Mouse (Mus musculus): ENCODE measurements at regions not wholly inside any gene's neighbourhood (a gene's known extent, or its start where the extent isn't known, plus 50 kb on each side); places are given as distances from the start of the nearest gene placed in this dataset.

DNA sequence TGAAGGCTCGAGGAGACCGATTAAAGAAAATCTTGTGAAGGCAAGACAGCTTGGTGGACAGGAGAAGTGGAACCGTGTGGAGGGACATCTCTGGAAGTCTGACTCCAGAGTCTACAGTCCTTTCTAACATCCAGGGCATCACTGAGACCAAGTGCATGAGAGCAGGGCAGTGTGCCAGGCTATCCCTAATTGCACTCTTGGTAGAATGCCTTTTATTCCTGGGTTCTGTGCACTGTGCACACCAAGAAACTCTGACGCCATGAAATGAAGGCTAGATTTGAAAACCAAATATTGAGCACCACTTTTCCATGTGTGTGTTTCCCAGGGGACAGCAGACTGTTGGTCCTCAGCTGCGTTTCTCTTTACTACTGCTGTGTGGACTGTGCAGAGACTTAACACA is 143.1 kb upstream of the Runx1 start:
- no peak for DNase-seq (ENCODE audit: low spot score in 2 of 2)

DNA sequence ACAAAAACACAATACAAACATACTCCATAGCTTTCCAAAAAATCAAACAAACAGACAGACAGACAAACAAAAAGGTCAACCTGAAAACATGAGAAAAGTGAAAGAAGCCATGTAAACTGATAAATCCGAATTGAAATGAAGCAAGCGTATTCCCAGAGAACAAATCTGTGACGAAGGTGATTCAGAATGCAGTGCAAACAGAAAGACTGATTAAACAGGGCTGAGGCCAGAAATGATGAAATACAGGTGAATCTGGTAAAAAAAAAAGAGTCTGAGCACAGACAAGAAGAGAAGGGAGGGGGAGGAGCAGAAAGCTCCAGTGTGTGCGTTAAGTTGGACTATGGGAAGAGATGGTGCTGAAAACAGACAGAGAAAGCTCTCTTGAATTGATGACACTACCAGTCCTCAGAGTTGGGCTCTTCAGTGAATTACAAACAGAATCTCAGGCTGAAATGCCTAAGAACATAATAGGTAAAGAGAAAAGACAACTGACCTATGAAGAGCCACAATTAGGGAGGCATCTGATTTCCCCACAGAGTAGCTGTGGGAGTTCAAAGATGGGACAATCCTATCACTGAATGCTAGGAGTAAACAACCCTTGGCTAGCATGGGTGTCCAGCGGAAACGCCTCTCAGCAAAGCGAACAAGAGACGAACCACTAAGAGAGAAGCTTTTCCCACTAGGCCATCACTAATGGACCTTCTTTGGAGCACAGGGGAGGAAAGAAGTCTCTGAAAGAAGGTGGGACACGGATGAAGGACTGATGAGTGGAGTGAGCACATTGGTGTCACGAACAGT is 140.3 kb upstream of the Runx1 start:
- DNase-seq (ENCODE audit: low spot score in 2 of 2): no peak

- no peak for DNase-seq (ENCODE audit: low spot score in 2 of 2)
These were observed 139.7 kb upstream of the Runx1 start for GRCm38 (mm10) chr16:92965651-92966050.

- DNase-seq (ENCODE audit: low spot score in 2 of 2): no peak
These were observed 137.6 kb upstream of the Runx1 start for GRCm38 (mm10) chr16:92963582-92963981.

GRCm38 (mm10) chr16:92961361-92961760 is 135.4 kb upstream of the Runx1 start:
- no peak for DNase-seq (ENCODE audit: low spot score in 2 of 2)

DNA sequence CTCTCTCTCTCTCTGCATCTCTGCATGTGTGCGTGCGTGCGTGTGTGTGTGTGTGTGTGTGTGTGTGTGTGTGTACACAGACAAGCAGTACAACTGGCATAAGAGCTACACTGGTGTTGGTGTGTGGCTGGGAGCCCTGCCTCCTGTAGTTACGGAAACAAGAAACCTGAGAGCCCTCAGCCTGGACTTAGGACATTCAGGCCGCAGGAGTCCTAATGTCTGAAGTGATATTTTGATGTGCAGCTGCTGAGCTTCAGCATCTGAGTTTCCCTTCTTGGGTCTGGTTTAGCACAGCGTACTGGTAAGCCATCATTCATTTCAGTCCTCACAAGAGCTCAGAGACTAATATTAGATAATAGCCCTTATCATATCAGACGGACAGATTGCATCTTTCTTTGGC is 134.8 kb upstream of the Runx1 start:
- DNase-seq (ENCODE audit: low spot score in 2 of 2): no peak

DNA sequence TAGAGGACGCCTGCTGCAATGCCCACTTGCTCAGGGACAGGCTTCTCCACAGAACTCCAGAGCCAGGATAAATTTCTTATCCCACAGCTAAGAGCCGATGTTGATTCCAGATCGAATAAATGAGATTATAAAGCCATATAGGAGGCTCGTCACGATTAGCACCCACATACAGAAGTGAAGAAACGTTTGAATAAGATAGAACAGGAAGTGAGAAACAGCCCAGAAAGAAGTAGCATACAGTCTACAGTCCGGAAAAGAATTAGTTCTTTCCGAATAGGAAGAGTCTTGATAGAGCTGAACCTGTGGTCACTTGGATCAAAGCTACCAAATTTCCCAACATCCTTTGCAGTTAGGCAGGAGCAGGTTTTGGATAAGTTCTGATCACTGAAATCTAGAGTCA is 133.0 kb upstream of the Runx1 start:
- DNase-seq (ENCODE audit: low spot score in 2 of 2): no peak

- no peak for DNase-seq (ENCODE audit: low spot score in 2 of 2)
These were observed 132.2 kb upstream of the Runx1 start for GRCm38 (mm10) chr16:92958146-92958545.

- no peak for DNase-seq (ENCODE audit: low spot score in 2 of 2)
These were observed 129.6 kb upstream of the Runx1 start for GRCm38 (mm10) chr16:92955508-92955907.

DNA sequence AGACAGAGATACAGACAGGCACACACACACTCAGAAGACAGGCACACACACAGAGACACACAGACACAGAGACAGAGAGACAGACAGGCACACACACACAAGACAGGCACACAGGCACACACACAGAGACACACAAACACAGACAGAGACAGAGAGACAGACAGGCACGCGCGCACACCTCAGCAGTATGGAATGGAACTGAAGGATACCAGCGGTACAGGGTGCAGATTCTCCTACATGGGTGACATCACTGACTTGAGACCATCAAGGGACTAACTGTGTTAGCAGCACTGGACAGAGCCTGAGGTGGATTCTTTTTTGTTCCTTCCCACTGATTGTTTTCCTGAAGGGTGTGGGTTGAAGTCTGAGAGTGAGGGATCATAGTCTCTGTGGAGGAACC is 129.1 kb upstream of the Runx1 start:
- DNase-seq (ENCODE audit: low spot score in 2 of 2): no peak

- no peak for DNase-seq (ENCODE audit: low spot score in 2 of 2)
These were observed 128.1 kb upstream of the Runx1 start for GRCm38 (mm10) chr16:92953936-92954654.

DNA sequence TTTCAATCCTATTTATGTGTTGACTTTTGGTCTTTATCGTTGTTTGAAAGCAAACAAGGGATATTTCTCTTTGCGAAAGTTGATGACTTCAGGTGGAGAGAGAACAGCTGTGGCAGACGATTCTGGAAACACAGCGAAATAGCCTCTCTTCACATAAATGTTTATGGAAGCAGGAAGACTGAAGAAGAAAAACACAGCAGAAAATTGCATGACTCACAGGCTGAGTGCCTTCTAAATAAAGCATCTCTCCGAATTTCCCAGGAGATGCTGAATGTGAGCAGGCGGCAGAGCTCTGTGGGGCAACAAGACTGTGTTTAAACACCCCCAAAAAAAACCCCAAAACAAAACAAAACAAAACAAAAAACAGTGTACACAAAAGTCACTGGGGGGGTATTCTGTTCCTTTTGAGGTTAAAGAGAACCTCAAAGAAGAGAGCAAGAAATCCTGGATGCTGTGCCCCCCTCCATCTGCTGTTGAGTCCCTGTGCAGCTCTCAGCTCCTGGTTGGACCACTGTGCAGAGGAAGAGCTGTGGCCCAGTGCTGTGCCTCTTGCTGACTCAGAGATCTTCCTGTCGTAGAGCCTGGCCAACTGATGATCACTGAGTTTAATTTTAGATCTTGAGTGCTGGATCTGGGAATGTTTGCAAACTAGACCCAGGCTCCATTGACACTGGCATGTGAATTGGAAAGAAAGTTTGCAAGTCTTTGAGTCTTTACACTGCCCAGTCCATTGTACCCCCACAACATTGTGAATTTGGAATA is 126.6 kb upstream of the Runx1 start:
- DNase-seq (ENCODE audit: low spot score in 2 of 2): no peak

DNA sequence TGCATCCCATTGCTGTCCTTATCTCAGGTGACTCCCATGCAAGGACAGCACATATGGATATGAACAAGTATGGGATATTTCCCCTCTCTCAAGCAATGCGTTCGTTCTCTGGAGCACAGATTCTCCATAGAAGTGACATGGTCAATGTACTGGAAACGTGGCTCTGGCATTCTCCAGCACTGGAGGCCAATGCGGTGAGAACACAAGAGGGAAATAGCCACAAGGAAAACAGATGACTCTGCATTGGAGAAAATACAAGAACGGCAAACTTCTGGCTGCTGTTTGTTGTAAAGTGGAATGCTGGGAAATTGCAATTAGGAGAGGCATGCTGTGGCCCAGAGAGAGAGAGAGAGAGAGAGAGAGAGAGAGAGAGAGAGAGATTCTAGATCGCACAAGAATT is 125.6 kb upstream of the Runx1 start:
- no peak for DNase-seq (ENCODE audit: low spot score in 2 of 2)

DNA sequence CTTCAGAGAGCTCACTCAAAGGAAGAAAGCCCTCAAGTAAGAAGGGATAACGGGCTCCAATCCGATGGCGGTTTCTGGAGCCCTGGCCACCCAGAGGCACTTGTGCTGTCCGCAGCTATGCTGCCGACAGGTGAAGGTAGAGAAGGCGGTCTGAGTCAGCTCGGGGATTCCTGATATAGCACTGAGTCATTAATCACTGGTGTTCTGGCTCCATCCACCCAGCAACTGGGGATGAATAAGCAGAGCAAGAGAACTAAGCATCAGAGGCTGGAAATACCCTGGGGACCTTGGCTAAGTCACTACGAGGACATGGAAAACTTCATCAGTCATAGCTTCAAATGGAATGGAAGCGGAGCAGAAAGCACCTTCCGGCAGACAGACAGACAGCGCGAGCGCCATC is 122.5 kb upstream of the Runx1 start:
- no peak for DNase-seq (ENCODE audit: low spot score in 2 of 2)

DNA sequence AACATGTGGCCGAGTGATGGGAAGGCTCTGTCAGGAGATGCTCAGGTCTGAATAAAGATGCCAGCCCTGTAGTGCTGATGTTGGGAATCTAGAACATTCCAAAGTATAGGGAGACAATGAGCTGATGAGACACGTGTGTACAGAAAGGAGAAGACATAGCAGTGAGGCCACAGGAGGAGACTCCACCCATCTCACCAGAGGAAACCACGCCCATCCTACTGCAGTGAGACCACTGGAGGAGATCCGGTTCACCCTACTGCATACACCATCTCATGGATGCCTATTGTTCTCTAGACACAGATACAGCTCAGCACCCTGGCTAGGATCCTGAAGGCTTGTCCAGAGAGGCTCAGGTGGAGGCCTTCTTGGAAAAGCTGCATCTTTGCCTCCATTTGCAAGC is 120.6 kb upstream of the Runx1 start:
- no peak for DNase-seq (ENCODE audit: low spot score in 2 of 2)

GRCm38 (mm10) chr16:92943901-92944300 is 118.0 kb upstream of the Runx1 start:
- DNase-seq (ENCODE audit: low spot score in 2 of 2): no peak

GRCm38 (mm10) chr16:92939618-92940017 is 113.7 kb upstream of the Runx1 start:
- DNase-seq (ENCODE audit: low spot score in 2 of 2): no peak

DNA sequence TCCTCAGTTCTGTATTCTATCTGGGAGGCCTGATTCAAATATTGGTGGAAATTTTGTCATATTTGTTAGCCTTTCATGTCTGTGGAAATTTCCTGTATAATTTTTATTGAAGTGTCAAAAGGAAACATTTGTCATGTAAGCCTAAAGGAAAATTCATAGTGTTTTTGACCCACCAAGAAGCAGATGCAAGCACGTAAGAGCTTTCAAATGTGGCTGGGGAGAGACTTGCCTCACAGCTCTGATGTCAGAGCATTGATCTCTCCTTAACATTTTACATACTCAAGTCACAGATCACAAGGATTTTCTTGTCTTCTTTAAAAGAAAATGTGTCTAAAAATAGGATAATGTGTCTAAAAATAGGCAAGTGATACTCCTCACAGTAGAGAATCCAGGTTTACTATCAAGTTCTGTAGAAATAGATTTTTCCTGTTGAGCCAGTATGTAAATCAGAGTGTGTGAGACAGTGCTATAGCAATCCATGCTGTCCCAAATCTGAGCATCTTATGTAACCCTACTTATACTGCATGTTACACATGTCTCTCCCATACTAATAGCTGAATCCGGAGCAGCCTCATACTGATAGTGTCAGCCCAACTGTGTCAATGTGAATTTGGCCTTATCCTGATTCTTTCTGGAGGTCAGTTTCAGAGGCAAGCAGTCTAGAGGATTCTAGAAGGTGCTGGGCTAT is 110.0 kb upstream of the Runx1 start:
- DNase-seq (ENCODE audit: low spot score in 2 of 2): no peak

DNA sequence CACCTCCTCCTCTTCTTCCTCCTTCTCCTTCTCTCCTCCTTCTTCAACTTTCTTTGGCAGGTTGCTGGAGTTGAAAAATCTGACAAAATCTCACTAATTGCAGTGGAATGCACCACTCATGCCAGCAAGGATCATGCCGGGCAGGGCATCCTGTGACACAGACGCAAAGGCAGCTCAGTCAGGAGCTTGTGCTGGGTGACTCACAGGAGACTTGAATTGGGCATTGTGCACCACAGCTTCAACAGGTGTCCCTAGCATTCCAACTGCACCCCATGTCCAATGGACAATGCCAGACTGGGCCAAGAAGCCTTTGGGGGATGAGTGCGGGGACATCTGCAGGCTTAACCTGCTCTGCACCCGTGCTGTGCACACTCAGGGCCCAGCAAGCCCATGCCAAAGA is 104.2 kb upstream of the Runx1 start:
- DNase-seq (ENCODE audit: low spot score in 2 of 2): no peak

DNA sequence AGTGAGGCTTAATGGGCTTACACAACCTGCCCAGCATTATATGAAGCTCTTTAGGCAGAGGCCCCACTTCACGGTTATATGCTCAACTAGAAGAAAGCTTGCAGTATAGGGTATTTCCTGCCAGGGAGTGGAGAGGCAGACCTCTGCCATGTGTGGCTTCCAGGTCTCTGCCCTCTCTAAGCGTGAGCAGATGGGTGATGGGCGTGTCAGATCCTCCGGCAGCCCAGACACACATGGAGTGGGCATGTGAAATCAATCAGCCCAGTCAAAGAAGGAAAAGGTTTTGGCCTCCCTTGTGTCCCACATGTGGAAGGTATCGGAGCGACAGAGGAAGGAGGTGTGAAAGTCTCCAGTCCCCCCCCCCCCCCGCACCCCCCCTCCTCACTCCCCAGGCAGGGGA is 102.3 kb upstream of the Runx1 start:
- DNase-seq (ENCODE audit: low spot score in 2 of 2): no peak

- DNase-seq (ENCODE audit: low spot score in 2 of 2): no peak
These were observed 101.7 kb upstream of the Runx1 start for GRCm38 (mm10) chr16:92927662-92928061.

- DNase-seq (ENCODE audit: low spot score in 2 of 2): no peak
These were observed 100.9 kb upstream of the Runx1 start for GRCm38 (mm10) chr16:92926853-92927252.

Measured in urinary bladder, adult 18-20 months (tissue).